17 mouse cellular contexts compared by ENCODE assay signal in the genomic region with DNA sequence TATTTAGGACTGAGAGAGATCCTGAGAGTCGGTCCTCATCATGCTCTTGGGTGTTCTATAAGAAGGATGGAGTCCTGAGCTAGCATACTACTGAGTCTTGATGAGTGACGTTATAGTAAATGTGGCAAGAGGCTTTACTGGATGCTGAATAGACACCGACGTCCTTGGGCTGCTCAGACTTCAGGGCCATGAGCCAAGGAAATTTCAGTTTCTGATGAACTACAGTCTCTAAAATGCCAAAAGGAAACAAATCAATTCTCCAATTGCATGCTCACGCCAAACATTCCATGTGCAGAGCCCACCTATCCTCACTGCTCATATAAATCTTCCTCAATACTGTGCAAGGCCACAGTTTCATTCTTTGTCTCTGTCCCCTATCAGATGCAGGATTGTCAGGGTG.
A peak's percentile ranks its signal among the peaks of the same experiment; 100 is the strongest.
DNase-seq lines count a peak whose midpoint lies in the region; ATAC-seq and TF ChIP-seq lines count a peak whose summit lies in the region.
"Had no signal": no experiment of that assay in that cellular context is flagged by ENCODE, and none has a peak within 500 bp of the region (broad histone marks: within the 10 kb centered on the region; RNA-seq: fewer than 3 reads in every experiment).

No protein-coding gene starts in this region.

- DNase-seq in adrenal gland, adult 2 months, result peak; percentile 48
- DNase-seq in adrenal gland, adult 18-20 months (ENCODE audit: low spot score in 2 of 2), result no peak
- DNase-seq in kidney, adult 2 months, result peak; percentile 17
- no peak for DNase-seq in kidney, adult 8-10 months
- peak; percentile 75 for DNase-seq in midbrain, embryonic 11.5 days (ENCODE audit: low spot score, missing footprints)
- DNase-seq in midbrain, postnatal 0 days (ENCODE audit: low spot score), result no peak
- no peak for DNase-seq in retina, postnatal 1 day
- DNase-seq: cerebellum, adult 11-12 months; cerebellum, adult 9-10 months; cerebellum, postnatal 25 days; forebrain, postnatal 0 days; gastrocnemius, postnatal 14 days had no signal

- TF ChIP-seq POLR2A in kidney, adult 2 months (IDR thresholded peaks at IDR 0.05; ENCODE audit: low read depth, low read length), result no peak

- TF ChIP-seq CTCF in kidney, adult 2 months (conservative IDR thresholded peaks at IDR 0.05; ENCODE audit: insufficient read depth, insufficient read length, low read depth, low read length), result no peak
- no peak for TF ChIP-seq CTCF in midbrain, postnatal 0 days (IDR thresholded peaks at IDR 0.05)

- ATAC-seq in midbrain, embryonic 11.5 days (ENCODE audit: low FRiP score), result no peak
- ATAC-seq in midbrain, postnatal 0 days (ENCODE audit: low FRiP score), result no peak
- ATAC-seq: forebrain, embryonic 13.5 days; forebrain, postnatal 0 days; inflammation-experienced regulatory T-cells, adult 6 months had no signal

- no peaks in the 10 kb centered on the region for H3K9me3 ChIP-seq in midbrain, embryonic 11.5 days (ENCODE audit: control insufficient read depth, low read length)
- no peaks in the 10 kb centered on the region for H3K9me3 ChIP-seq in midbrain, postnatal 0 days (ENCODE audit: low read length)
- H3K9me3 ChIP-seq: embryonic facial prominence, embryonic 13.5 days; forebrain, embryonic 13.5 days; heart, embryonic 12.5 days; hindbrain, embryonic 15.5 days had no signal

- 70% methylated on average over 5 of the region's 5 CpGs for WGBS in kidney, adult 2 months
- WGBS in midbrain, embryonic 11.5 days, result 92% methylated on average over 5 of the region's 5 CpGs
- WGBS in midbrain, postnatal 0 days, result 85% methylated on average over 5 of the region's 5 CpGs

- no peak overlapping the region for H3K4me3 ChIP-seq in kidney, adult 2 months (ENCODE audit: insufficient read depth, low read depth, low read length)
- H3K4me3 ChIP-seq in midbrain, embryonic 11.5 days (ENCODE audit: low read depth, low read length), result no peak overlapping the region
- no peak overlapping the region for H3K4me3 ChIP-seq in midbrain, postnatal 0 days (ENCODE audit: low read depth, low read length)
- H3K4me3 ChIP-seq: embryonic facial prominence, embryonic 13.5 days; forebrain, embryonic 13.5 days; heart, embryonic 12.5 days; hindbrain, embryonic 15.5 days had no signal

- H3K4me2 ChIP-seq in midbrain, embryonic 11.5 days, result no peak overlapping the region
- no peak overlapping the region for H3K4me2 ChIP-seq in midbrain, postnatal 0 days (ENCODE audit: low read depth, low read length, poor library complexity, severe bottlenecking)
- H3K4me2 ChIP-seq: embryonic facial prominence, embryonic 13.5 days; forebrain, embryonic 13.5 days; heart, embryonic 12.5 days; hindbrain, embryonic 15.5 days had no signal

- H3K9ac ChIP-seq in midbrain, embryonic 11.5 days (ENCODE audit: low read length), result no peak overlapping the region
- H3K9ac ChIP-seq in midbrain, postnatal 0 days (replicated peaks; ENCODE audit: low read length, poor library complexity, severe bottlenecking), result no peak overlapping the region
- H3K9ac ChIP-seq: embryonic facial prominence, embryonic 13.5 days; forebrain, embryonic 13.5 days; forebrain, postnatal 0 days; heart, embryonic 12.5 days; hindbrain, embryonic 15.5 days had no signal

- H3K36me3 ChIP-seq in kidney, adult 2 months (ENCODE audit: control insufficient read depth, insufficient read depth, low read length), result no peaks in the 10 kb centered on the region
- no peaks in the 10 kb centered on the region for H3K36me3 ChIP-seq in midbrain, embryonic 11.5 days (ENCODE audit: control insufficient read depth, insufficient read depth, low read length)
- H3K36me3 ChIP-seq in midbrain, postnatal 0 days (ENCODE audit: insufficient read depth, low read length), result no peaks in the 10 kb centered on the region
- H3K36me3 ChIP-seq: embryonic facial prominence, embryonic 13.5 days; heart, embryonic 12.5 days; hindbrain, embryonic 15.5 days had no signal

- H3K27me3 ChIP-seq in kidney, adult 2 months (replicated peaks; ENCODE audit: control insufficient read depth, insufficient read depth, low read length), result no peaks in the 10 kb centered on the region
- H3K27me3 ChIP-seq in midbrain, embryonic 11.5 days (ENCODE audit: control insufficient read depth, insufficient read depth, low read length), result no peaks in the 10 kb centered on the region
- no peaks in the 10 kb centered on the region for H3K27me3 ChIP-seq in midbrain, postnatal 0 days (ENCODE audit: insufficient read depth, low read length)
- H3K27me3 ChIP-seq: embryonic facial prominence, embryonic 13.5 days; forebrain, embryonic 13.5 days; heart, embryonic 12.5 days; hindbrain, embryonic 15.5 days had no signal

- no peak overlapping the region for H3K27ac ChIP-seq in kidney, adult 2 months (ENCODE audit: insufficient read depth, low read depth, low read length)
- no peak overlapping the region for H3K27ac ChIP-seq in midbrain, embryonic 11.5 days (ENCODE audit: low read depth, low read length)
- H3K27ac ChIP-seq in midbrain, postnatal 0 days (ENCODE audit: low read depth, low read length), result no peak overlapping the region
- H3K27ac ChIP-seq: embryonic facial prominence, embryonic 13.5 days; forebrain, embryonic 13.5 days; hindbrain, embryonic 15.5 days had no signal

- no peaks in the 10 kb centered on the region for H3K4me1 ChIP-seq in kidney, adult 2 months (ENCODE audit: control insufficient read depth, insufficient read depth, low read length)
- H3K4me1 ChIP-seq in midbrain, embryonic 11.5 days (ENCODE audit: control insufficient read depth, insufficient read depth, low read length), result no peaks in the 10 kb centered on the region
- H3K4me1 ChIP-seq in midbrain, postnatal 0 days (ENCODE audit: insufficient read depth, low read length), result no peaks in the 10 kb centered on the region
- H3K4me1 ChIP-seq: forebrain, embryonic 13.5 days; heart, embryonic 12.5 days; hindbrain, embryonic 15.5 days had no signal

Comparison
In these comparisons a context has a peak if more than half of its experiments do, and no peak if none do; other contexts are left out.
1. DNase-seq: peak in adrenal gland, adult 2 months (single experiment), kidney, adult 2 months (single experiment) and midbrain, embryonic 11.5 days (single experiment); none in adrenal gland, adult 18-20 months (0 of 2), kidney, adult 8-10 months (0 of 2), midbrain, postnatal 0 days (single experiment) and retina, postnatal 1 day (single experiment).